Mouse (Mus musculus) heart, embryonic 11.5 days (tissue): Measurements from ENCODE around the gene Lactb. TPM values are rescaled to one million over a fixed set of nuclear protein-coding genes. Genes with fewer than 3 reads are reported as not detected.
"Not testable (repeated sequence)": the region's sequence is repeated elsewhere in the genome, so short reads cannot be mapped to it uniquely, and the experiment has no call there.

Experiments used
- ATAC-seq: fragments of 200-750 bp; cut with Nextera tagmentation; replicated peaks from 2 replicates; pipeline ENCODE4 v1.8.0; 2017; ENCODE audit warnings: moderate library complexity; ENCODE audit not compliant: insufficient number of reproducible peaks, low FRiP score, low TSS enrichment
- H3K27ac ChIP-seq: fragments of 300-500 bp; sonication (generic); 2 replicates; pipeline ENCODE4 v1.5.1; 2014; ENCODE audit warnings: mild to moderate bottlenecking, low read depth, low read length
- H3K27me3 ChIP-seq: fragments of 300-500 bp; sonication (generic); 2 replicates; pipeline ENCODE4 v1.6.1; 2014; ENCODE audit warnings: mild to moderate bottlenecking, low read length, mixed read lengths; ENCODE audit not compliant: control insufficient read depth, insufficient read depth
- H3K36me3 ChIP-seq: fragments of 300-500 bp; sonication (generic); 2 replicates; pipeline ENCODE4 v1.6.1; 2014; ENCODE audit warnings: mild to moderate bottlenecking, low read length, moderate library complexity, mixed read lengths; ENCODE audit not compliant: control insufficient read depth, insufficient read depth
- H3K4me1 ChIP-seq: fragments of 300-500 bp; sonication (generic); 2 replicates; pipeline ENCODE4 v1.6.1; 2014; ENCODE audit warnings: low read length; ENCODE audit not compliant: control insufficient read depth, insufficient read depth
- H3K4me2 ChIP-seq: fragments of 300-500 bp; sonication (generic); 2 replicates; pipeline ENCODE4 v1.6.1; 2014; ENCODE audit warnings: mild to moderate bottlenecking, moderate library complexity
- H3K4me3 ChIP-seq: fragments of 300-500 bp; sonication (generic); 2 replicates; pipeline ENCODE4 v1.5.1; 2014; ENCODE audit warnings: low read depth, low read length
- H3K9ac ChIP-seq: fragments of 300-500 bp; sonication (generic); 2 replicates; pipeline ENCODE4 v1.6.1; 2014; ENCODE audit warnings: mild to moderate bottlenecking, low read depth, low read length, moderate library complexity
- H3K9me3 ChIP-seq: fragments of 300-500 bp; sonication (generic); replicated peaks from 2 replicates; pipeline ENCODE4 v1.6.1; 2016; ENCODE audit warnings: low read length; ENCODE audit not compliant: control insufficient read depth
- WGBS: fragments of 180-500 bp; shearing (Covaris S2); extraction: QIAGEN DNeasy Blood & Tissue Kit; methylation state at CpG from one replicate; pipeline ENCODE4 v1.1.7; 2014; ENCODE audit not compliant: insufficient replicate concordance; 5-methylcytosine and 5-hydroxymethylcytosine counted together
- polyA plus RNA-seq: library from polyadenylated mRNA; unstranded; fragments of >200 nt; fragmentation: Nextera tagmentation; extraction: Ambion mirVana; gene quantifications from 2 replicates; pipeline ENCODE4 v1.2.1, GENCODE M21; 2014

The Lactb gene
- polyA plus RNA-seq, 1 experiment from 2014 or later, result 12.2 TPM

DNA sequence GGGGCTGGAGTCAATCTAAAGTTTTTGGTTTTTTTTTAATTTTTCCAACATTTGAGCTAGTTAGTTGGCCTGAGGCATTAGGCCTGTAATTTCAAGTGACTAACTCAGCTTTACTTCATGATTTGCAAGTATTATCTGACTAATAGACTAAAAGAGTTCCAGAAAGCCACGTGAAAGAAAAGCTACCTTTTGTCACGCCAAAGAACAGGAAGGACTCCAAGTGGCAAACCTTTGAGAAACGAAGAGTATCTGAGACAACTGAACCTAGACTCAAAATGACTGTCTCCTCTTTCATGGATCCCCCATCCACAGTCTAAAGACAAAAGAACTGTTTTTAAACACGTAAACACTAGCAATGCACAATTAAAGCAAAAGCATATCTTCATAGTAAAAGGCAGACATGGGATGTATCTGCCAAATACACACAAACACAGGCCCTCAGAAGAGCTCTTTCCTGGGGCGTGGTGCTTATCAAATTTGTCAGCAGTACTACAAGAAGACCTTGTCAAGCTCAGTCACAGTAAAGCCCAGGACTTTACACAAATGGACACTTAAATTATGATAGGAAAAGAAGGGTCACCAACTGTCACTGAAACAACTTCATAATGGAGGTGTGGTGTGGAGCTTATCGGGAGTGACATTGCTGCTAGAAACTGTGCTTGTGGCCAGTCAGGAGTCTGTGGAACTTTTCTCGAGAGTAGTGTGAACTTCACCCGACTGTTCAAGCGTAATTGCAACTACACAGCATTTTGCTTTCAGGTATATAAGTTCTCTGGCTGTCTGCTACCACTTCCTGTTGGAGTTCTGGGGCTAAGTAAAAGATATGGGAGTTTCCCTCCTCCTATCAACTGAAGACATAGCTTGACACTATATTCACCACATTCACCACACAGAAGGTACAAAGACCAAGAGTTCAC is 59.2 kb downstream of the Lactb start:
- Histone ChIP-seq H3K4me2 (peak overlapping the region; percentile 22), H3K36me3 (no peaks in the 10 kb centered on the region), H3K4me1 (peaks cover 22% of the 10 kb centered on the region), H3K4me3 (no peak overlapping the region), H3K9me3 (no peaks in the 10 kb centered on the region), H3K27ac (peak overlapping the region; percentile 60; the same call in 1 of the 2 replicates), H3K9ac (no peak overlapping the region), H3K27me3 (no peaks in the 10 kb centered on the region)
- ATAC-seq, result no peak
- 63% methylated on average over 9 of the region's 9 CpGs for WGBS

GRCm38 (mm10) chr9:66915401-66915800 is 59.9 kb downstream of the Lactb start:
- WGBS, result 73% methylated on average over 5 of the region's 5 CpGs
- Histone ChIP-seq H3K27me3 (no peaks in the 10 kb centered on the region), H3K27ac (0 out of 2 replicates have a peak overlapping the region, but pooled peaks have one; percentile 16), H3K36me3 (no peaks in the 10 kb centered on the region), H3K9me3 (no peaks in the 10 kb centered on the region), H3K4me2 (no peak overlapping the region), H3K4me3 (no peak overlapping the region), H3K4me1 (peaks cover 22% of the 10 kb centered on the region), H3K9ac (no peak overlapping the region)
- no peak for ATAC-seq

GRCm38 (mm10) chr9:66914540-66914939 is 60.7 kb downstream of the Lactb start:
- ATAC-seq, result no peak
- no peaks in the 10 kb centered on the region for H3K36me3 ChIP-seq
- 90% methylated on average over 3 of the region's 3 CpGs for WGBS
- no peak overlapping the region for H3K4me3 ChIP-seq
- no peak overlapping the region for H3K9ac ChIP-seq
- no peak overlapping the region for H3K27ac ChIP-seq
- no peaks in the 10 kb centered on the region for H3K27me3 ChIP-seq
- H3K9me3 ChIP-seq, result no peaks in the 10 kb centered on the region
- H3K4me1 ChIP-seq, result peaks cover 25% of the 10 kb centered on the region
- H3K4me2 ChIP-seq, result no peak overlapping the region

GRCm38 (mm10) chr9:66913254-66913934 is 61.9 kb downstream of the Lactb start:
- not testable (repeated sequence) for H3K4me2 ChIP-seq, H3K27me3 ChIP-seq, H3K4me3 ChIP-seq, ATAC-seq, H3K9ac ChIP-seq, H3K36me3 ChIP-seq, H3K27ac ChIP-seq, H3K9me3 ChIP-seq
- H3K4me1 ChIP-seq, result peaks cover 25% of the 10 kb centered on the region
- WGBS, result 86% methylated on average over 5 of the region's 5 CpGs

- H3K4me2 ChIP-seq, result no peak overlapping the region
- no peak for ATAC-seq
- H3K4me3 ChIP-seq, result no peak overlapping the region
- H3K27ac ChIP-seq, result no peak overlapping the region
- peaks cover 23% of the 10 kb centered on the region for H3K4me1 ChIP-seq
- no peaks in the 10 kb centered on the region for H3K36me3 ChIP-seq
- H3K9ac ChIP-seq, result no peak overlapping the region
- no peaks in the 10 kb centered on the region for H3K9me3 ChIP-seq
- no peaks in the 10 kb centered on the region for H3K27me3 ChIP-seq
Measured at GRCm38 (mm10) chr9:66912304-66912703, 63.0 kb downstream of the Lactb start.

- Histone ChIP-seq H3K4me1 (peaks cover 17% of the 10 kb centered on the region; the same call in 1 of the 2 replicates), H3K36me3 (no peaks in the 10 kb centered on the region), H3K4me2 (no peak overlapping the region), H3K4me3 (no peak overlapping the region), H3K27ac (no peak overlapping the region), H3K27me3 (no peaks in the 10 kb centered on the region), H3K9ac (no peak overlapping the region), H3K9me3 (no peaks in the 10 kb centered on the region)
- ATAC-seq, result no peak
- 83% methylated on average over 5 of the region's 5 CpGs for WGBS
Measured at GRCm38 (mm10) chr9:66910677-66911076, 64.6 kb downstream of the Lactb start.

DNA sequence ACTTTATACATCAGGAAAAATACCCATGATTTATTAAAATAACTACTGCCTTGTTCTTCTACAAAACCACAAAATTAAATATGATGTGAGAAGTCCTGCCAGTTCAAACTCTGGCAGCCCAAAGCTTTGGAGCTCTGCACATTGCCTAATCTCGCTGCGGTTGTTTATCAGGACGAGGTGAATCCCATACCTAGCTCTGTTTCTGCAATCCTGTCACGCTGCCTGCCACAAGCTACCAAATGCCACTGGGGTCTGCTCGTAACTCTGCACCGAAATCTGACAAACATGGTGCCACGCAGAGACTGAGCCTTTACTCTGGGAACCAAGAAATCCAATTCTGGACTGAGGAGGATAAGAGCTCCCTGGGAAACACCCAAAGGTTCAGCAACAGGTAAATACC is 65.4 kb downstream of the Lactb start:
- H3K9me3 ChIP-seq, result no peaks in the 10 kb centered on the region
- WGBS, result 72% methylated on average over 7 of the region's 7 CpGs
- ATAC-seq, result no peak
- peaks cover 11% of the 10 kb centered on the region; the same call in 1 of the 2 replicates for H3K4me1 ChIP-seq
- H3K27me3 ChIP-seq, result no peaks in the 10 kb centered on the region
- H3K4me3 ChIP-seq, result no peak overlapping the region
- no peak overlapping the region for H3K27ac ChIP-seq
- H3K9ac ChIP-seq, result no peak overlapping the region
- H3K4me2 ChIP-seq, result no peak overlapping the region
- no peaks in the 10 kb centered on the region for H3K36me3 ChIP-seq

DNA sequence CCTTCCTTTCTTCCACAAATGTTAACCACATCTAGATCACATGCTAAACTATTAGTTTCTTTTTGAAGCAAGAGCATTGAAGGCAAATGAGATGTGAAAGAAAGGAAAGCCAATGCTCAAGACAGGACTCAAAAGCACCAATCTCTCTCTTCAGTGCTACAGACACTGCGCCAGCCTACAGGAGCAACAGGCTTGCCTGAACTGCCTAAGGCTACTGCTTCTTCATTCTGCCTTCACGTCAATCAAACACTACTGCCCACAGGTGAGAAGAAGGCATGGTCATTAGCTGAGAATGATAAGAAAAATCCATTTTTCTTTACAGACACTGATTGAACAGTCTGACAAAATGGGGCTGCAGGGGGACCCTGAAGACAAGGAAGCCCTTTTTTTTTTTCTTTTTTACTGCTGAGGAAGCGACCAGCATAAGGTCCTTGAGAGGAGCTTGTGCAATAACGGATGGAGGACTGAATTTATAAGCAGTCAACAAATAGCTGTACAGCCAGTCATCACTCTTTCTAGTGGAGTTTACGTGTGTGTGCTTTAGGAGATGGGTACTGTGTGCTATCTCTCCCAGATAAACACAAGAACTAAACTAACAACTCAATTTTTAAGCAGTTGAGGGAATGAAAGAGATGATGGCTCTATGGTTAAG is 67.4 kb downstream of the Lactb start:
- Histone ChIP-seq H3K36me3 (no peaks in the 10 kb centered on the region), H3K4me3 (no peak overlapping the region), H3K27ac (no peak overlapping the region), H3K27me3 (no peaks in the 10 kb centered on the region), H3K9ac (no peak overlapping the region), H3K9me3 (no peaks in the 10 kb centered on the region), H3K4me1 (0 out of 2 replicates have a peak, but pooled peaks cover 8% of the 10 kb centered on the region), H3K4me2 (no peak overlapping the region)
- no peak for ATAC-seq
- 85% methylated on average over 5 of the region's 5 CpGs for WGBS
